Comparison of ENCODE assay signal across 27 mouse cellular contexts in genomic region chr13:29919841-29920240, GRCm38 (mm10).
DNase-seq lines count a peak whose midpoint lies in the region; ATAC-seq lines count a peak whose summit lies in the region.
"Had no signal": no experiment of that assay in that cellular context is flagged by ENCODE, and none has a peak within 500 bp of the region (broad histone marks: within the 10 kb centered on the region; RNA-seq: fewer than 3 reads in every experiment).

No protein-coding gene starts in this region.

- H3K4me1 ChIP-seq in forebrain, embryonic 14.5 days (ENCODE audit: control insufficient read depth, insufficient read depth, low read length) = no peaks in the 10 kb centered on the region
- no peaks in the 10 kb centered on the region for H3K4me1 ChIP-seq in forebrain, embryonic 12.5 days
- H3K4me1 ChIP-seq: embryonic facial prominence, embryonic 15.5 days; hindbrain, embryonic 15.5 days; liver, embryonic 13.5 days; midbrain, embryonic 13.5 days; neural tube, embryonic 13.5 days had no signal

- no peak overlapping the region for H3K9ac ChIP-seq in forebrain, embryonic 14.5 days (ENCODE audit: low read length)
- no peak overlapping the region for H3K9ac ChIP-seq in forebrain, embryonic 12.5 days
- H3K9ac ChIP-seq: embryonic facial prominence, embryonic 15.5 days; heart, embryonic 12.5 days; hindbrain, embryonic 15.5 days; limb, embryonic 15.5 days; liver, embryonic 13.5 days; midbrain, embryonic 13.5 days; neural tube, embryonic 13.5 days had no signal

- peak; percentile 2 for DNase-seq in forebrain, embryonic 14.5 days (ENCODE audit: low spot score)
- peak; percentile 45 for DNase-seq in heart, postnatal 4 days
- DNase-seq in heart, adult 9 months (ENCODE audit: low spot score in 2 of 2) = no peak
- peak; percentile 18 for DNase-seq in lung, postnatal 14 days
- no peak for DNase-seq in lung, postnatal 4 days
- DNase-seq in thymus, postnatal 14 days = no peak
- DNase-seq: adrenal gland, adult 8-10 months; cerebellum, adult 8-10 months; cerebellum, postnatal 25 days; gastrocnemius, postnatal 25 days; kidney, adult 11 months; kidney, postnatal 14 days; liver, embryonic 13.5 days; lung, adult 18-20 months had no signal

- WGBS in forebrain, embryonic 14.5 days = 88% methylated on average over 7 of the region's 7 CpGs
- 93% methylated on average over 7 of the region's 7 CpGs for WGBS in forebrain, embryonic 12.5 days

- no peak overlapping the region for H3K27ac ChIP-seq in forebrain, embryonic 14.5 days (ENCODE audit: low read depth, low read length)
- H3K27ac ChIP-seq in forebrain, embryonic 12.5 days = no peak overlapping the region
- H3K27ac ChIP-seq: embryonic facial prominence, embryonic 10.5 days; embryonic facial prominence, embryonic 15.5 days; hindbrain, embryonic 10.5 days; hindbrain, embryonic 15.5 days; limb, embryonic 10.5 days; limb, embryonic 15.5 days; liver, embryonic 13.5 days; macrophage; midbrain, embryonic 13.5 days; neural tube, embryonic 13.5 days had no signal

- no peak for ATAC-seq in forebrain, embryonic 14.5 days
- ATAC-seq in forebrain, embryonic 12.5 days (ENCODE audit: low FRiP score) = no peak
- ATAC-seq: inflammation-experienced regulatory T-cells, adult 6 months; midbrain, embryonic 13.5 days had no signal

- H3K27me3 ChIP-seq in forebrain, embryonic 14.5 days (replicated peaks; ENCODE audit: control insufficient read depth, insufficient read depth, low read length) = no peaks in the 10 kb centered on the region
- no peaks in the 10 kb centered on the region for H3K27me3 ChIP-seq in forebrain, embryonic 12.5 days
- H3K27me3 ChIP-seq: CH12.LX; embryonic facial prominence, embryonic 15.5 days; heart, embryonic 12.5 days; hindbrain, embryonic 15.5 days; limb, embryonic 15.5 days; liver, embryonic 13.5 days; midbrain, embryonic 13.5 days; neural tube, embryonic 13.5 days had no signal

- peaks cover 43% of the 10 kb centered on the region for H3K36me3 ChIP-seq in forebrain, embryonic 14.5 days (ENCODE audit: control insufficient read depth, insufficient read depth, low read length)
- peaks cover 40% of the 10 kb centered on the region for H3K36me3 ChIP-seq in forebrain, embryonic 12.5 days (replicated peaks)
- H3K36me3 ChIP-seq: hindbrain, embryonic 15.5 days had no signal

- no peak overlapping the region for H3K4me2 ChIP-seq in forebrain, embryonic 14.5 days (ENCODE audit: low read length)
- no peak overlapping the region for H3K4me2 ChIP-seq in forebrain, embryonic 12.5 days
- H3K4me2 ChIP-seq: embryonic facial prominence, embryonic 15.5 days; heart, embryonic 12.5 days; hindbrain, embryonic 15.5 days; limb, embryonic 15.5 days; liver, embryonic 13.5 days; midbrain, embryonic 13.5 days; neural tube, embryonic 13.5 days had no signal

- no peak overlapping the region for H3K4me3 ChIP-seq in forebrain, embryonic 14.5 days (ENCODE audit: low read depth, low read length)
- H3K4me3 ChIP-seq in forebrain, embryonic 12.5 days (replicated peaks) = no peak overlapping the region
- H3K4me3 ChIP-seq: embryonic facial prominence, embryonic 10.5 days; embryonic facial prominence, embryonic 15.5 days; heart, embryonic 12.5 days; hindbrain, embryonic 10.5 days; hindbrain, embryonic 15.5 days; limb, embryonic 10.5 days; limb, embryonic 15.5 days; liver, embryonic 13.5 days; midbrain, embryonic 13.5 days; neural tube, embryonic 13.5 days had no signal

- H3K9me3 ChIP-seq in forebrain, embryonic 14.5 days (replicated peaks; ENCODE audit: control insufficient read depth, low read length) = no peaks in the 10 kb centered on the region
- no peaks in the 10 kb centered on the region for H3K9me3 ChIP-seq in forebrain, embryonic 12.5 days
- H3K9me3 ChIP-seq: embryonic facial prominence, embryonic 10.5 days; embryonic facial prominence, embryonic 15.5 days; heart, embryonic 12.5 days; hindbrain, embryonic 10.5 days; hindbrain, embryonic 15.5 days; limb, embryonic 10.5 days; limb, embryonic 15.5 days; liver, embryonic 13.5 days; midbrain, embryonic 13.5 days; neural tube, embryonic 13.5 days had no signal

Comparison
In these comparisons a context has a peak if more than half of its experiments do, and no peak if none do; other contexts are left out.
1. DNase-seq: peak in forebrain, embryonic 14.5 days (single experiment), heart, postnatal 4 days (single experiment) and lung, postnatal 14 days (single experiment); none in heart, adult 9 months (0 of 2), lung, postnatal 4 days (0 of 2) and thymus, postnatal 14 days (single experiment).